Mouse (Mus musculus) limb, embryonic 12.5 days (tissue): Measurements from ENCODE around the gene Smim5. TPM values are rescaled to one million over a fixed set of nuclear protein-coding genes. Genes with fewer than 3 reads are reported as not detected.

Experiments
- ATAC-seq: fragments of 200-750 bp; cut with Nextera tagmentation; 2 replicates; pipeline ENCODE4 v1.8.0; 2017; ENCODE audit warnings: low read depth, moderate TSS enrichment; ENCODE audit not compliant: insufficient number of reproducible peaks, insufficient read depth, low FRiP score, low TSS enrichment
- H3K27ac ChIP-seq: fragments of 300-500 bp; sonication (generic); 2 replicates; pipeline ENCODE4 v1.5.1; 2016; ENCODE audit warnings: mild to moderate bottlenecking, moderate library complexity
- H3K27me3 ChIP-seq: fragments of 300-500 bp; sonication (generic); 2 replicates; pipeline ENCODE4 v1.6.1; 2016; ENCODE audit warnings: mild to moderate bottlenecking, moderate library complexity
- H3K36me3 ChIP-seq: fragments of 300-500 bp; sonication (generic); 2 replicates; pipeline ENCODE4 v1.6.1; 2016; ENCODE audit warnings: mild to moderate bottlenecking, moderate library complexity
- H3K4me1 ChIP-seq: fragments of 300-500 bp; sonication (generic); replicated peaks from 2 replicates; pipeline ENCODE4 v1.6.1; 2016
- H3K4me2 ChIP-seq: fragments of 300-500 bp; sonication (generic); 2 replicates; pipeline ENCODE4 v1.6.1; 2016; ENCODE audit warnings: mild to moderate bottlenecking, moderate library complexity
- H3K4me3 ChIP-seq: fragments of 300-500 bp; sonication (generic); replicated peaks from 2 replicates; pipeline ENCODE4 v1.5.1; 2016; ENCODE audit warnings: mild to moderate bottlenecking
- H3K9ac ChIP-seq: fragments of 300-500 bp; sonication (generic); replicated peaks from 2 replicates; pipeline ENCODE4 v1.6.1; 2016; ENCODE audit warnings: mild to moderate bottlenecking, moderate library complexity
- H3K9me3 ChIP-seq: fragments of 300-500 bp; sonication (generic); 2 replicates; pipeline ENCODE4 v1.6.1; 2016; ENCODE audit warnings: mild to moderate bottlenecking, moderate library complexity
- WGBS: fragments of 180-500 bp; shearing (Covaris S2); methylation state at CpG from one replicate; pipeline ENCODE4 v1.1.7; 2016; 5-methylcytosine and 5-hydroxymethylcytosine counted together
- polyA plus RNA-seq: library from polyadenylated mRNA; unstranded; fragments of >200 nt; fragmentation: Nextera tagmentation; extraction: Ambion mirVana; gene quantifications from 2 replicates; pipeline ENCODE4 v1.2.1, GENCODE M21; 2016

The Smim5 gene
- polyA plus RNA-seq, 1 experiment from 2014 or later: 3.1 TPM

GRCm38 (mm10) chr11:115894755-115895520 is 4.8 kb upstream of the Smim5 start:
- H3K9me3 ChIP-seq: no peaks in the 10 kb centered on the region
- WGBS: 72% methylated on average over 14 of the region's 14 CpGs
- H3K4me3 ChIP-seq: no peak overlapping the region
- H3K27ac ChIP-seq: no peak overlapping the region
- peaks cover 56% of the 10 kb centered on the region for H3K36me3 ChIP-seq
- no peak overlapping the region for H3K4me2 ChIP-seq
- H3K27me3 ChIP-seq: no peaks in the 10 kb centered on the region
- H3K4me1 ChIP-seq: peaks cover 16% of the 10 kb centered on the region
- H3K9ac ChIP-seq: no peak overlapping the region
- ATAC-seq: no peak

GRCm38 (mm10) chr11:115898446-115898845 is 1.3 kb upstream of the Smim5 start:
- Histone ChIP-seq H3K4me3 (no peak overlapping the region), H3K9ac (no peak overlapping the region), H3K4me2 (no peak overlapping the region), H3K4me1 (peaks cover 23% of the 10 kb centered on the region), H3K27ac (no peak overlapping the region), H3K9me3 (no peaks in the 10 kb centered on the region), H3K27me3 (no peaks in the 10 kb centered on the region), H3K36me3 (peaks cover 45% of the 10 kb centered on the region)
- 79% methylated on average over 7 of the region's 7 CpGs for WGBS
- ATAC-seq: no peak

GRCm38 (mm10) chr11:115898886-115899285 is 880 bp upstream of the Smim5 start:
- Histone ChIP-seq H3K4me1 (peaks cover 23% of the 10 kb centered on the region), H3K4me2 (no peak overlapping the region), H3K36me3 (peaks cover 42% of the 10 kb centered on the region), H3K9me3 (no peaks in the 10 kb centered on the region), H3K4me3 (no peak overlapping the region), H3K9ac (no peak overlapping the region), H3K27me3 (no peaks in the 10 kb centered on the region), H3K27ac (no peak overlapping the region; the same call in 1 of the 2 replicates)
- 29% methylated on average over 4 of the region's 4 CpGs for WGBS
- ATAC-seq: no peak

GRCm38 (mm10) chr11:115900561-115901337 is 983 bp downstream of the Smim5 start:
- H3K27ac ChIP-seq: no peak overlapping the region
- 81% methylated on average over 8 of the region's 8 CpGs for WGBS
- H3K9ac ChIP-seq: 0 out of 2 replicates have a peak overlapping the region, but pooled peaks have one; percentile 1
- no peaks in the 10 kb centered on the region for H3K27me3 ChIP-seq
- H3K4me1 ChIP-seq: peaks cover 23% of the 10 kb centered on the region
- peaks cover 24% of the 10 kb centered on the region for H3K36me3 ChIP-seq
- H3K4me2 ChIP-seq: 0 out of 2 replicates have a peak overlapping the region, but pooled peaks have one; percentile 2
- ATAC-seq: no peak
- no peak overlapping the region for H3K4me3 ChIP-seq
- no peaks in the 10 kb centered on the region for H3K9me3 ChIP-seq

GRCm38 (mm10) chr11:115901338-115902161 is 1.8 kb downstream of the Smim5 start:
- peaks cover 23% of the 10 kb centered on the region for H3K4me1 ChIP-seq
- peaks cover 16% of the 10 kb centered on the region for H3K36me3 ChIP-seq
- H3K4me3 ChIP-seq: no peak overlapping the region
- H3K9ac ChIP-seq: 0 out of 2 replicates have a peak overlapping the region, but pooled peaks have one; percentile 6
- H3K27me3 ChIP-seq: no peaks in the 10 kb centered on the region
- 80% methylated on average over 9 of the region's 9 CpGs for WGBS
- no peak for ATAC-seq
- H3K27ac ChIP-seq: peak overlapping the region; percentile 47; the same call in 1 of the 2 replicates
- no peak overlapping the region for H3K4me2 ChIP-seq
- no peaks in the 10 kb centered on the region for H3K9me3 ChIP-seq

- no peaks in the 10 kb centered on the region for H3K27me3 ChIP-seq
- peak overlapping the region; percentile 47; the same call in 1 of the 2 replicates for H3K27ac ChIP-seq
- no peak for ATAC-seq
- H3K4me3 ChIP-seq: no peak overlapping the region
- no peak overlapping the region for H3K9ac ChIP-seq
- H3K36me3 ChIP-seq: peaks cover 10% of the 10 kb centered on the region
- no peak overlapping the region for H3K4me2 ChIP-seq
- WGBS: 78% methylated on average over 5 of the region's 5 CpGs
- no peaks in the 10 kb centered on the region for H3K9me3 ChIP-seq
- peaks cover 23% of the 10 kb centered on the region for H3K4me1 ChIP-seq
These were observed 2.4 kb downstream of the Smim5 start for GRCm38 (mm10) chr11:115902177-115902576.

GRCm38 (mm10) chr11:115902831-115903230 is 3.1 kb downstream of the Smim5 start:
- no peak overlapping the region for H3K4me3 ChIP-seq
- no peaks in the 10 kb centered on the region for H3K9me3 ChIP-seq
- 80% methylated on average over 1 of the region's 1 CpGs for WGBS
- H3K9ac ChIP-seq: no peak overlapping the region
- H3K4me1 ChIP-seq: peaks cover 23% of the 10 kb centered on the region
- 0 out of 2 replicates have a peak overlapping the region, but pooled peaks have one; percentile 9 for H3K27ac ChIP-seq
- H3K36me3 ChIP-seq: peaks cover 4% of the 10 kb centered on the region; the same call in 1 of the 2 replicates
- no peaks in the 10 kb centered on the region for H3K27me3 ChIP-seq
- ATAC-seq: no peak
- H3K4me2 ChIP-seq: no peak overlapping the region

GRCm38 (mm10) chr11:115903384-115904230 is 3.8 kb downstream of the Smim5 start:
- H3K9ac ChIP-seq: no peak overlapping the region
- no peak overlapping the region for H3K4me3 ChIP-seq
- no peaks in the 10 kb centered on the region for H3K9me3 ChIP-seq
- ATAC-seq: no peak
- H3K4me1 ChIP-seq: peaks cover 19% of the 10 kb centered on the region
- H3K27me3 ChIP-seq: no peaks in the 10 kb centered on the region
- 72% methylated on average over 11 of the region's 11 CpGs for WGBS
- no peak overlapping the region for H3K4me2 ChIP-seq
- peaks cover 10% of the 10 kb centered on the region for H3K36me3 ChIP-seq
- H3K27ac ChIP-seq: no peak overlapping the region

GRCm38 (mm10) chr11:115904231-115904955 is 4.6 kb downstream of the Smim5 start:
- Histone ChIP-seq H3K4me2 (no peak overlapping the region), H3K9me3 (no peaks in the 10 kb centered on the region), H3K9ac (no peak overlapping the region), H3K27ac (no peak overlapping the region), H3K4me1 (peaks cover 12% of the 10 kb centered on the region), H3K4me3 (no peak overlapping the region), H3K27me3 (no peaks in the 10 kb centered on the region), H3K36me3 (peaks cover 12% of the 10 kb centered on the region)
- no peak for ATAC-seq
- 83% methylated on average over 8 of the region's 8 CpGs for WGBS
